Mouse (Mus musculus) intestine, embryonic 16.5 days (tissue): ENCODE results near the gene Rnase12. TPM values are rescaled to one million over a fixed set of nuclear protein-coding genes. Genes with fewer than 3 reads are reported as not detected.

Experiments used
- ATAC-seq: fragments of 200-750 bp; cut with Nextera tagmentation; 2 replicates; pipeline ENCODE4 v1.8.0; 2017; ENCODE audit warnings: moderate TSS enrichment, moderate library complexity
- H3K27ac ChIP-seq: fragments of 300-500 bp; sonication (generic); 2 replicates; pipeline ENCODE4 v1.5.1; 2014; ENCODE audit warnings: mild to moderate bottlenecking, low read length
- H3K27me3 ChIP-seq: fragments of 300-500 bp; sonication (generic); replicated peaks from 2 replicates; pipeline ENCODE4 v1.6.1; 2014; ENCODE audit warnings: low read length, control low read depth, mixed read lengths; ENCODE audit not compliant: control insufficient read depth, insufficient read depth
- H3K36me3 ChIP-seq: fragments of 300-500 bp; sonication (generic); 2 replicates; pipeline ENCODE4 v1.6.1; 2014; ENCODE audit warnings: low read length, control low read depth; ENCODE audit not compliant: control insufficient read depth, insufficient read depth
- H3K4me1 ChIP-seq: fragments of 300-500 bp; sonication (generic); 2 replicates; pipeline ENCODE4 v1.6.1; 2014; ENCODE audit warnings: low read length, control low read depth, mixed read lengths; ENCODE audit not compliant: control insufficient read depth, insufficient read depth
- H3K4me2 ChIP-seq: fragments of 300-500 bp; sonication (generic); 2 replicates; pipeline ENCODE4 v1.6.1; 2014; ENCODE audit warnings: low read depth, low read length, control low read depth
- H3K4me3 ChIP-seq: fragments of 300-500 bp; sonication (generic); 2 replicates; pipeline ENCODE4 v1.5.1; 2014; ENCODE audit warnings: mild to moderate bottlenecking, low read length
- H3K9ac ChIP-seq: fragments of 300-500 bp; sonication (generic); 2 replicates; pipeline ENCODE4 v1.6.1; 2014; ENCODE audit warnings: low read depth, low read length
- H3K9me3 ChIP-seq: fragments of 300-500 bp; sonication (generic); 2 replicates; pipeline ENCODE4 v1.6.1; 2016; ENCODE audit warnings: low read length, control low read depth; ENCODE audit not compliant: control insufficient read depth
- WGBS: fragments of 180-500 bp; shearing (Covaris S2); extraction: QIAGEN DNeasy Blood & Tissue Kit; methylation state at CpG from one replicate; pipeline ENCODE4 v1.1.7; 2014; 5-methylcytosine and 5-hydroxymethylcytosine counted together
- polyA plus RNA-seq: library from polyadenylated mRNA; unstranded; fragments of >200 nt; fragmentation: Nextera tagmentation; extraction: Ambion mirVana; gene quantifications from 2 replicates; pipeline ENCODE4 v1.2.1, GENCODE M21; 2015

The Rnase12 gene
- polyA plus RNA-seq, 1 experiment from 2014 or later = 0.54 TPM

GRCm38 (mm10) chr14:51069617-51070016 is 12.2 kb upstream of the Rnase12 start:
- Histone ChIP-seq H3K9me3 (no peaks in the 10 kb centered on the region), H3K36me3 (no peaks in the 10 kb centered on the region), H3K4me1 (peaks cover 8% of the 10 kb centered on the region; the same call in 1 of the 2 replicates), H3K27ac (no peak overlapping the region), H3K9ac (no peak overlapping the region), H3K4me2 (no peak overlapping the region), H3K27me3 (no peaks in the 10 kb centered on the region), H3K4me3 (no peak overlapping the region)
- WGBS = 94% methylated on average over 2 of the region's 2 CpGs
- ATAC-seq = no peak

- no peak for ATAC-seq
- H3K27ac ChIP-seq = no peak overlapping the region
- H3K4me3 ChIP-seq = no peak overlapping the region
- no peaks in the 10 kb centered on the region for H3K27me3 ChIP-seq
- H3K9ac ChIP-seq = no peak overlapping the region
- no peaks in the 10 kb centered on the region for H3K36me3 ChIP-seq
- 56% methylated on average over 5 of the region's 5 CpGs for WGBS
- H3K4me1 ChIP-seq = peaks cover 8% of the 10 kb centered on the region; the same call in 1 of the 2 replicates
- H3K4me2 ChIP-seq = no peak overlapping the region
- H3K9me3 ChIP-seq = no peaks in the 10 kb centered on the region
Observed at GRCm38 (mm10) chr14:51068956-51069355, 11.5 kb upstream of the Rnase12 start.

- no peak for ATAC-seq
- no peak overlapping the region for H3K4me2 ChIP-seq
- H3K27ac ChIP-seq = no peak overlapping the region
- H3K27me3 ChIP-seq = no peaks in the 10 kb centered on the region
- H3K36me3 ChIP-seq = no peaks in the 10 kb centered on the region
- no peaks in the 10 kb centered on the region for H3K4me1 ChIP-seq
- no peak overlapping the region for H3K4me3 ChIP-seq
- WGBS = 92% methylated on average over 5 of the region's 5 CpGs
- H3K9me3 ChIP-seq = no peaks in the 10 kb centered on the region
- no peak overlapping the region for H3K9ac ChIP-seq
Observed at GRCm38 (mm10) chr14:51060761-51061160, 3.3 kb upstream of the Rnase12 start.

- Histone ChIP-seq H3K27ac (no peak overlapping the region), H3K4me2 (no peak overlapping the region)
- WGBS = 66% methylated on average over 13 of the region's 13 CpGs
Observed at GRCm38 (mm10) chr14:51054243-51055237, 2.9 kb downstream of the Rnase12 start.

GRCm38 (mm10) chr14:51053176-51053575 is 4.3 kb downstream of the Rnase12 start:
- Histone ChIP-seq H3K36me3 (no peaks in the 10 kb centered on the region), H3K9me3 (no peaks in the 10 kb centered on the region), H3K27me3 (no peaks in the 10 kb centered on the region), H3K27ac (no peak overlapping the region), H3K9ac (no peak overlapping the region), H3K4me1 (0 out of 2 replicates have a peak, but pooled peaks cover 3% of the 10 kb centered on the region), H3K4me3 (no peak overlapping the region), H3K4me2 (no peak overlapping the region)
- WGBS = 60% methylated on average over 5 of the region's 5 CpGs
- no peak for ATAC-seq

More at GRCm38 (mm10) chr14:51054243-51055237, 2.9 kb downstream of the Rnase12 start:
- ATAC-seq = no peak
- H3K4me1 ChIP-seq = 0 out of 2 replicates have a peak, but pooled peaks cover 3% of the 10 kb centered on the region
- no peaks in the 10 kb centered on the region for H3K36me3 ChIP-seq
- H3K4me3 ChIP-seq = no peak overlapping the region
- no peaks in the 10 kb centered on the region for H3K9me3 ChIP-seq
- H3K9ac ChIP-seq = no peak overlapping the region
- no peaks in the 10 kb centered on the region for H3K27me3 ChIP-seq

GRCm38 (mm10) chr14:51051941-51052340 is 5.5 kb downstream of the Rnase12 start:
- Histone ChIP-seq H3K4me3 (no peak overlapping the region), H3K9ac (no peak overlapping the region), H3K27me3 (no peaks in the 10 kb centered on the region), H3K27ac (no peak overlapping the region), H3K9me3 (no peaks in the 10 kb centered on the region), H3K4me2 (no peak overlapping the region), H3K4me1 (0 out of 2 replicates have a peak, but pooled peaks cover 3% of the 10 kb centered on the region), H3K36me3 (no peaks in the 10 kb centered on the region)
- no peak for ATAC-seq
- 60% methylated on average over 5 of the region's 5 CpGs for WGBS

GRCm38 (mm10) chr14:51050063-51050462 is 7.4 kb downstream of the Rnase12 start, which contains the start of gene Rnase11:
Gene Rnase11, minus strand, starts transcription at chr14:51050163.
- 0 out of 2 replicates have a peak, but pooled peaks cover 3% of the 10 kb centered on the region for H3K4me1 ChIP-seq
- H3K36me3 ChIP-seq = no peaks in the 10 kb centered on the region
- H3K27ac ChIP-seq = no peak within 1 kb of the TSS
- no peak for ATAC-seq
- H3K9ac ChIP-seq = no peak within 1 kb of the TSS
- WGBS = 81% methylated on average over 2 of the region's 2 CpGs
- no peak within 1 kb of the TSS for H3K4me3 ChIP-seq
- no peaks in the 10 kb centered on the region for H3K27me3 ChIP-seq
- H3K9me3 ChIP-seq = no peaks in the 10 kb centered on the region
- no peak within 1 kb of the TSS for H3K4me2 ChIP-seq

GRCm38 (mm10) chr14:51047846-51048245 is 9.6 kb downstream of the Rnase12 start:
- Histone ChIP-seq H3K27ac (no peak overlapping the region), H3K27me3 (no peaks in the 10 kb centered on the region), H3K4me1 (no peaks in the 10 kb centered on the region), H3K9me3 (no peaks in the 10 kb centered on the region), H3K4me3 (no peak overlapping the region), H3K36me3 (no peaks in the 10 kb centered on the region), H3K9ac (no peak overlapping the region), H3K4me2 (no peak overlapping the region)
- WGBS = 36% methylated on average over 5 of the region's 5 CpGs
- no peak for ATAC-seq

GRCm38 (mm10) chr14:51041769-51042168 is 15.7 kb downstream of the Rnase12 start, which contains the start of gene Rnase9:
Gene Rnase9, minus strand, starts transcription at chr14:51041869.
- 79% methylated on average over 6 of the region's 6 CpGs for WGBS
- Histone ChIP-seq H3K9me3 (no peaks in the 10 kb centered on the region), H3K9ac (no peak within 1 kb of the TSS), H3K4me2 (no peak within 1 kb of the TSS), H3K27ac (no peak within 1 kb of the TSS), H3K4me1 (no peaks in the 10 kb centered on the region), H3K27me3 (no peaks in the 10 kb centered on the region), H3K36me3 (no peaks in the 10 kb centered on the region), H3K4me3 (no peak within 1 kb of the TSS)
- ATAC-seq = no peak
